Mouse (Mus musculus) limb, embryonic 13.5 days (tissue): ENCODE measurements around the gene Pex19. TPM values are rescaled to one million over a fixed set of nuclear protein-coding genes. Genes with fewer than 3 reads are reported as not detected.
A peak's percentile ranks its signal among the peaks of the same experiment; 100 is the strongest.

Source experiments
- ATAC-seq: fragments of 200-750 bp; cut with Nextera tagmentation; 2 replicates; pipeline ENCODE4 v1.8.0; 2017; ENCODE audit warnings: low read depth, moderate number of reproducible peaks, moderate TSS enrichment; ENCODE audit not compliant: low FRiP score
- H3K27ac ChIP-seq: fragments of 300-500 bp; sonication (generic); 2 replicates; pipeline ENCODE4 v1.5.1; 2015; ENCODE audit warnings: inconsistent platforms, mild to moderate bottlenecking, moderate library complexity
- H3K27me3 ChIP-seq: fragments of 300-500 bp; sonication (generic); 2 replicates; pipeline ENCODE4 v1.6.1; 2015; ENCODE audit warnings: mild to moderate bottlenecking, inconsistent platforms
- H3K36me3 ChIP-seq: fragments of 300-500 bp; sonication (generic); 2 replicates; pipeline ENCODE4 v1.6.1; 2015; ENCODE audit warnings: inconsistent platforms, mild to moderate bottlenecking, moderate library complexity
- H3K4me1 ChIP-seq: fragments of 300-500 bp; sonication (generic); 2 replicates; pipeline ENCODE4 v1.6.1; 2015; ENCODE audit warnings: inconsistent platforms
- H3K4me2 ChIP-seq: fragments of 300-500 bp; sonication (generic); replicated peaks from 2 replicates; pipeline ENCODE4 v1.6.1; 2015; ENCODE audit warnings: inconsistent platforms, mild to moderate bottlenecking, moderate library complexity
- H3K4me3 ChIP-seq: fragments of 300-500 bp; sonication (generic); 2 replicates; pipeline ENCODE4 v1.5.1; 2015; ENCODE audit warnings: moderate library complexity, mild to moderate bottlenecking, inconsistent platforms
- H3K9ac ChIP-seq: fragments of 300-500 bp; sonication (generic); 2 replicates; pipeline ENCODE4 v1.6.1; 2015; ENCODE audit warnings: mild to moderate bottlenecking, inconsistent platforms
- H3K9me3 ChIP-seq: fragments of 300-500 bp; sonication (generic); 2 replicates; pipeline ENCODE4 v1.6.1; 2016; ENCODE audit warnings: inconsistent platforms
- WGBS: fragments of 180-500 bp; shearing (Covaris S2); methylation state at CpG from one replicate; pipeline ENCODE4 v1.1.7; 2015; 5-methylcytosine and 5-hydroxymethylcytosine counted together
- polyA plus RNA-seq: library from polyadenylated mRNA; unstranded; fragments of >200 nt; fragmentation: Nextera tagmentation; extraction: Ambion mirVana; gene quantifications from 2 replicates; pipeline ENCODE4 v1.2.1, GENCODE M21; 2015

Gene Pex19
- polyA plus RNA-seq, 1 experiment from 2014 or later: 165 TPM

DNA sequence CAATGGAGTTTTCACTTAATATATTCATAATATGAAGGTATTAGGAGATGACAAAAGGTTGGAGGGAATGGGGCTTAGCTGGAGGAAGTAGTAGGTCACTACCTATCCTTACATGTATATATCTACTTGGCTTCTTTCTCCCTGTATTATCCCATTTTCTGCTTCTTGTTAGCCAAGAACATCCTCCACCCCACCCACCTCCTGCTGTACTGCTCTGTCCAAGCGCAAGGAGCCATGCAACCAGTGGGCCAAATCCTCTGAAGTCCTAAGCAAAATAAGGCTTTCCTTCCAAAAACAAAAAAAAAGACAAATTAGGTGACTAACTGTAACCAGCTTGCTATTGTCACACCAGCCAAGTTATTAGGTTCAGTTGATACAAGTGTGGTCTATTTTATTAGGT, 14.3 kb downstream of the Pex19 start:
- no peak overlapping the region for H3K9ac ChIP-seq
- WGBS: 80% methylated on average over 1 of the region's 1 CpGs
- peaks cover 9% of the 10 kb centered on the region for H3K36me3 ChIP-seq
- no peaks in the 10 kb centered on the region for H3K27me3 ChIP-seq
- ATAC-seq: no peak
- H3K4me2 ChIP-seq: no peak overlapping the region
- H3K27ac ChIP-seq: no peak overlapping the region
- no peaks in the 10 kb centered on the region for H3K4me1 ChIP-seq
- H3K9me3 ChIP-seq: no peaks in the 10 kb centered on the region
- no peak overlapping the region for H3K4me3 ChIP-seq

DNA sequence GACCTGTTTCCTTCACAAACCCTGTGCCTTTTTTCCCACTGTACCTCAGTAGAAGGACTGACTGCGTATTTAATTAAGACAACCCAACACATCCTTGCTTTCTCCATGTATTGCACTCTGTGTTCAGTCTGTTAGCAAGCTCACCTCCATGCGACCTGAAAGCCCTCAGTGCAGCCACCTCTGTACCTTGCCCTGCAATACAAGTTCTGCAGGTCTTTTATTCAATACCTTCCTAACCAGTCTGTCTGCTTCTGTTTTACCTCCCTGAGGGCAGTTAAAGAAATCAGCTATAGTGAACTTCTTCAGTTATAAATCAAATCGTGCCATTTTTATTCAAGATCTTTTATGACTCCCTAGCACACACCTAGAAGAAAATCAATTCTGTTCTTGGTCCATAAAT, 15.0 kb downstream of the Pex19 start:
- no peaks in the 10 kb centered on the region for H3K4me1 ChIP-seq
- no peak overlapping the region for H3K4me2 ChIP-seq
- WGBS: 67% methylated on average over 3 of the region's 3 CpGs
- H3K9me3 ChIP-seq: no peaks in the 10 kb centered on the region
- H3K9ac ChIP-seq: no peak overlapping the region
- no peak overlapping the region for H3K27ac ChIP-seq
- no peak overlapping the region for H3K4me3 ChIP-seq
- H3K27me3 ChIP-seq: no peaks in the 10 kb centered on the region
- peaks cover 3% of the 10 kb centered on the region; the same call in 1 of the 2 replicates for H3K36me3 ChIP-seq
- ATAC-seq: no peak

DNA sequence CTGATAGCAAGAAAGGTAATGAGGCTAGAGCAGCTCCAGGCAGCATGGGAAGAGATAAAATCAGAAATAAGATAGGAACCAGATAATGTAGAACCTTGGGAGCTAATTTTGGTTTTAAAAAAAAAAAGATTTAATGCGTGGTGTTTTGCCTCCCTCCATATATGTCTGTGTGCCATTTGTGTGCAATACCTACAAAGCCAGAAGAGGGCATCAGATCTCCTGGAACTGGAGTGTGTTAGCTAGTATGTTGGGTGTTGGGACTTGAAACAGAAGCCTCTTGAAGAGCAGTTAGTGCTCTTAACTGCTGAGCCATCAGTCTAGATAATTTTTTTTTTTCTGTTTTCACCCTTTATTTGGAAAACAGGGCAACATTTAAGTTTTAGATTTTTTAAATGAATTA, 17.0 kb downstream of the Pex19 start:
- Histone ChIP-seq H3K4me1 (peaks cover 5% of the 10 kb centered on the region; the same call in 1 of the 2 replicates), H3K4me3 (no peak overlapping the region), H3K9me3 (no peaks in the 10 kb centered on the region), H3K27me3 (no peaks in the 10 kb centered on the region), H3K4me2 (no peak overlapping the region), H3K27ac (no peak overlapping the region), H3K36me3 (no peaks in the 10 kb centered on the region), H3K9ac (no peak overlapping the region)
- ATAC-seq: no peak
- 37% methylated on average over 1 of the region's 1 CpGs for WGBS

DNA sequence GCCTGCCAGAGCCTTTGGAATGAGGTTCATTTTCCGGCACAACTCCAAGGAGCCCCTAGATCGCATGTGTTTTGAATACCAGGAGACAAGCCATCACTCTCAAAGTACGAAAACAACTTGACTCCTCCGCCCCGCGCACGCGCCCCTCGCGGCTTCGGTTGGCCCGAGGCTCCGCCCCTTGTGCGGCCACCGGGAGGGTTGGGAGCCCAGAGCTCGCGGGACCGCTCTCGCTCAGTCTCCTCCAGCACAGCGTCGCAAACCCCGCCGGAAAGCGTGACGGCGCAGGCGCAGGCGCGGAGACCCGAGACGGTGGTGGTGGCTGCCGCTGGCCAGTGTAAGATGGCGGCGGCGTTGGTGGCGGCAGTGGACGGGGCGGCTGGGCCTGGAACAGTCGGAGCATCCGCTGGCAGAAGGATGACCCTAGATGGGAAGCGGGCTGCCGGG, 21.3 kb downstream of the Pex19 start, which contains the start of gene Dcaf8:
Gene Dcaf8, plus strand, starts transcription at position 250 of the 444 bp plus-strand sequence.
- under 1% methylated on average over 41 of the region's 42 CpGs for WGBS
- ATAC-seq: peak; percentile 99
- H3K9ac ChIP-seq: peak within 1 kb of the TSS; percentile 100
- no peaks in the 10 kb centered on the region for H3K9me3 ChIP-seq
- H3K27ac ChIP-seq: peak within 1 kb of the TSS; percentile 95
- H3K4me2 ChIP-seq: peak within 1 kb of the TSS; percentile 72
- H3K4me1 ChIP-seq: peaks cover 29% of the 10 kb centered on the region
- H3K4me3 ChIP-seq: peak within 1 kb of the TSS; percentile 90
- no peaks in the 10 kb centered on the region for H3K27me3 ChIP-seq
- H3K36me3 ChIP-seq: peaks cover 30% of the 10 kb centered on the region

DNA sequence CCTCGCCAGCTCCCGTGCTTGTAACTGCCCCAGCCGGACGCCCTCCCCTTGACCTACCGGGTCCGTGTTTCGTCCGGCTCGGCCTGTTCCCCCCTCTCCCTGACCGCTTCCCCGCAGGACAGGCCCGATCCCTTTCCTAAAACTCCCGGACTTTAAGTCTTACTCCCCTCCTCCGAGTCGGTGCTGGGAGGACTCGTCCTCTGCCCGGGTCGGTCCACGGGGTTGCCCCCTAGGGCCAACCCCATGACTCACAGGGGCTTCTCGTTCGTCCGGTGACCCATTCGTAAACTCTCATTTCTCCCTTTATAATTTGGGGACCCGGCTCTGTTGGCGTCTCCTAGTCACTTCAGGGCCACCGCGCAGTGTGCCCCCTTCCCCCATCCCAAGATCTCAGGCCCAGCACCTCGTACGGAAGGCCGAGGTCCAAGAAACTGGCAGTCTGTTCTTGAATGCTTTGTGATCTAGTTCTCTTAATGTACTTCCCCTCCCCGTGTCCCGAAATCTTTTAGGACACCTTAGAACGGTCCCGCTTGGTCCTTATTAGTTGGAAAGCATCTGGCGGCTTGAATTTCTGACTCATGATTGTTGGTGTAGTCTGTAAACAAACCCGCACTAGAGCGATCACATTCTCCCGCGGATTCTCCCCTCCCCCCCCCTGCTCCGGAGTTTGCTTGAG, 21.9 kb downstream of the Pex19 start:
- Histone ChIP-seq H3K4me1 (peaks cover 29% of the 10 kb centered on the region), H3K27me3 (no peaks in the 10 kb centered on the region), H3K36me3 (peaks cover 35% of the 10 kb centered on the region), H3K9ac (peak overlapping the region; percentile 100), H3K9me3 (no peaks in the 10 kb centered on the region), H3K4me2 (peak overlapping the region; percentile 72), H3K4me3 (peak overlapping the region; percentile 90), H3K27ac (peak overlapping the region; percentile 95)
- under 1% methylated on average over 38 of the region's 40 CpGs for WGBS
- peak; percentile 61 for ATAC-seq

GRCm38 (mm10) chr1:172148955-172149815, 22.6 kb downstream of the Pex19 start:
- Histone ChIP-seq H3K9me3 (no peaks in the 10 kb centered on the region), H3K27me3 (no peaks in the 10 kb centered on the region), H3K36me3 (peaks cover 42% of the 10 kb centered on the region), H3K9ac (peak overlapping the region; percentile 100), H3K4me1 (peaks cover 29% of the 10 kb centered on the region), H3K4me2 (peak overlapping the region; percentile 72), H3K4me3 (peak overlapping the region; percentile 90), H3K27ac (peak overlapping the region; percentile 95)
- no peak for ATAC-seq
- WGBS: 14% methylated on average over 19 of the region's 19 CpGs

DNA sequence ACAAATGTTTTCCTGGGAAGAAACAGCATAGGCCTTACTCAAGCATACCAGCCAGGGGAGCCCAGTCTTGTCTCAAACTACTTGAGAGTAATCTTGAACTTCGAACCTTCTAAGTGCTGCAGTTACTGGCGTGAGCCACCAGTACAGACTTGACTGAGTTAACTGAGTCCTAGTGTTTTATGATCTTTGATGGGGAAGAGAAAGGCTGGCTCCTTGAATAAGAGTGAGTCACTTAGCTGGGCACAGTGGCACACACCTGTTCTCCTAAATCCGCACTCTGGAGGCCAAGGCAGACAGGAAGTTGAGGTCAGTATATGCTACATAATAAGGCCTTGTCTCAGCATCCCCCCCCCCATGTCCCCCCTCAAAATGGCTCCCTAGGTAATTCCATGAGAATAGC, 28.0 kb downstream of the Pex19 start:
- ATAC-seq: no peak
- no peak overlapping the region for H3K4me2 ChIP-seq
- no peak overlapping the region for H3K9ac ChIP-seq
- H3K36me3 ChIP-seq: peaks cover 74% of the 10 kb centered on the region
- peaks cover 22% of the 10 kb centered on the region for H3K4me1 ChIP-seq
- H3K9me3 ChIP-seq: no peaks in the 10 kb centered on the region
- H3K27me3 ChIP-seq: no peaks in the 10 kb centered on the region
- H3K27ac ChIP-seq: no peak overlapping the region
- 72% methylated on average over 3 of the region's 3 CpGs for WGBS
- H3K4me3 ChIP-seq: no peak overlapping the region

DNA sequence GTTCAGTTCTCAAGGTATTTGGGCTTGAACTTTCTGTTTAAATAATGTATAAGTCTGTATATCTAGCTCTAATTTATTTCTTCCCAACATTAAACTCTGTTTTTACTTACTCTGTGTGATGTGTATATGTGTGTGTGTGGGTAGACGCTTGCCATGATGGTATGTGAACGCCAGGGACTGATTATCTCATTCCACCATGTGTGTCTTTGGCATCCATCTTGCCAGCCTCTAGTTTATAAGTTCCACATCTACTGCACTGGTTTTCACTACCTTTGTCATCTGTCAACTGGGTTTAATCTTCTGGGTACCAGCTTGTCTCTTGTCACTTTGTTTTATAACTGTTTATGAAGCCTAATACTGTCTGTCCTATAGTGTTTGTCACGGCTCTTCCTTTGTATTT, 29.0 kb downstream of the Pex19 start:
- peaks cover 68% of the 10 kb centered on the region for H3K36me3 ChIP-seq
- no peak overlapping the region for H3K4me3 ChIP-seq
- H3K27ac ChIP-seq: no peak overlapping the region
- no peaks in the 10 kb centered on the region for H3K27me3 ChIP-seq
- H3K9me3 ChIP-seq: no peaks in the 10 kb centered on the region
- H3K4me1 ChIP-seq: peaks cover 14% of the 10 kb centered on the region
- H3K9ac ChIP-seq: no peak overlapping the region
- ATAC-seq: no peak
- no peak overlapping the region for H3K4me2 ChIP-seq
- 91% methylated on average over 3 of the region's 3 CpGs for WGBS

GRCm38 (mm10) chr1:172159970-172160369, 33.4 kb downstream of the Pex19 start:
- WGBS: 86% methylated on average over 4 of the region's 4 CpGs
- H3K27ac ChIP-seq: no peak overlapping the region
- no peak overlapping the region for H3K4me3 ChIP-seq
- H3K27me3 ChIP-seq: no peaks in the 10 kb centered on the region
- no peak overlapping the region for H3K4me2 ChIP-seq
- ATAC-seq: no peak
- no peaks in the 10 kb centered on the region for H3K4me1 ChIP-seq
- no peak overlapping the region for H3K9ac ChIP-seq
- peaks cover 32% of the 10 kb centered on the region for H3K36me3 ChIP-seq
- no peaks in the 10 kb centered on the region for H3K9me3 ChIP-seq

DNA sequence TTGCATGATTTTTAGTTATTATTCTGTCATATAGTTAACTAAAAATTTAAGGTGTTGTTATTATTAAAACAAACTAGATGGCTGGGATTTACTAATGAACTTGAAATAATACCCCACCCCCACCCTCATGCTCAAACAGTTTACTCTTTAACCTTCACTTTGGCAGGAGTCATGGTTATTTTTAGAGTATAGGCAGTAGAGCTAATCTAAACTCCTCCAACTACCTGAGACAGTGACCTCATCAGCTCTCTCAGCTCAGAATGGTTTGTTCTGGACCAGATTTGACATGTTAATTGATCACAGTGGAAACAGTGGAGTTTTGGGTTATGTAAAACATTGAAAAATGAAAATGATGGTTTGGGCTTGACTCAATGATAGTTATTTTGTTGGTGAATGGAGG, 34.0 kb downstream of the Pex19 start:
- no peak overlapping the region for H3K4me3 ChIP-seq
- H3K9me3 ChIP-seq: no peaks in the 10 kb centered on the region
- H3K27ac ChIP-seq: no peak overlapping the region
- no peaks in the 10 kb centered on the region for H3K27me3 ChIP-seq
- no peak overlapping the region for H3K4me2 ChIP-seq
- H3K9ac ChIP-seq: no peak overlapping the region
- peaks cover 32% of the 10 kb centered on the region for H3K36me3 ChIP-seq
- ATAC-seq: no peak
- H3K4me1 ChIP-seq: no peaks in the 10 kb centered on the region

GRCm38 (mm10) chr1:172162009-172162408, 35.5 kb downstream of the Pex19 start:
- Histone ChIP-seq H3K27ac (no peak overlapping the region), H3K9me3 (no peaks in the 10 kb centered on the region), H3K27me3 (no peaks in the 10 kb centered on the region), H3K4me2 (no peak overlapping the region), H3K36me3 (peaks cover 33% of the 10 kb centered on the region), H3K9ac (no peak overlapping the region), H3K4me3 (no peak overlapping the region), H3K4me1 (no peaks in the 10 kb centered on the region)
- WGBS: 91% methylated on average over 1 of the region's 1 CpGs
- no peak for ATAC-seq

DNA sequence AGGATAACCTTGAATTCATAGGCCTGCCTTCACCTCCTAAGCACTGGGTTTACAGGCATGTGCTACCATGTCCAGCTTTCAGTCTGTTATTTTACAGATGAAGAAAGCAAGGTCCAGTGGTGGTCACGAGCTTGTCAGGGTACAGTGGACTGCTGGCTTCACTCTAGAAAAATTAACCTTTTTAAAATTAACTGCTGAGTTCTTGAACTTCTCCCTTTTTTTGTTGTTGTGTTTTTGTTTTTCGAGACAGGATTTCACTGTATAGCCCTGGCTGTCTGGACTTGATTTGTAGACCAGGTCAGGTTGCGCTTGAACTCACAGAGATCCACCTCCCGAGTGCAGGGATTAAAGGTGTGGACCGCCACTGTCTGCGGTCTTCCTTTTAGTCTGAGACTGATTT, 36.4 kb downstream of the Pex19 start:
- no peaks in the 10 kb centered on the region for H3K9me3 ChIP-seq
- H3K4me2 ChIP-seq: no peak overlapping the region
- no peak overlapping the region for H3K4me3 ChIP-seq
- no peak overlapping the region for H3K27ac ChIP-seq
- ATAC-seq: no peak
- WGBS: 81% methylated on average over 6 of the region's 6 CpGs
- H3K27me3 ChIP-seq: no peaks in the 10 kb centered on the region
- peaks cover 43% of the 10 kb centered on the region for H3K36me3 ChIP-seq
- H3K9ac ChIP-seq: no peak overlapping the region
- H3K4me1 ChIP-seq: no peaks in the 10 kb centered on the region
